ENCODE assay signal across 13 mouse cellular contexts in genomic region chr12:79393636-79394035, GRCm38 (mm10).
"Had no signal": no experiment of that assay in that cellular context is flagged by ENCODE, and none has a peak within 500 bp of the region (broad histone marks: within the 10 kb centered on the region; RNA-seq: fewer than 3 reads in every experiment).

No protein-coding gene starts in this region.

- H3K4me2 ChIP-seq: intestine, embryonic 15.5 days; limb, embryonic 13.5 days; midbrain, embryonic 12.5 days; neural tube, embryonic 15.5 days had no signal

- H3K4me1 ChIP-seq: intestine, embryonic 15.5 days; midbrain, embryonic 12.5 days; neural tube, embryonic 15.5 days had no signal

- H3K27me3 ChIP-seq: intestine, embryonic 15.5 days; limb, embryonic 13.5 days; midbrain, embryonic 12.5 days; neural tube, embryonic 15.5 days had no signal

- ATAC-seq: intestine, embryonic 15.5 days had no signal

- H3K9ac ChIP-seq: intestine, embryonic 15.5 days; limb, embryonic 13.5 days; liver, embryonic 14.5 days; midbrain, embryonic 12.5 days; neural tube, embryonic 15.5 days had no signal

- H3K27ac ChIP-seq: intestine, embryonic 15.5 days; layer of hippocampus, adult 2 months; limb, embryonic 13.5 days; liver, embryonic 14.5 days; midbrain, embryonic 12.5 days; neural tube, embryonic 15.5 days had no signal

- H3K9me3 ChIP-seq: intestine, embryonic 15.5 days; limb, embryonic 13.5 days; midbrain, embryonic 12.5 days; neural tube, embryonic 15.5 days had no signal

- DNase-seq: kidney, adult 18-20 months; kidney, postnatal 10 days; kidney, postnatal 4 days; left cerebral cortex, postnatal 4 days; lung, adult 18-20 months; thymus, postnatal 14 days had no signal

- H3K36me3 ChIP-seq: intestine, embryonic 15.5 days; limb, embryonic 13.5 days; midbrain, embryonic 12.5 days; neural tube, embryonic 15.5 days had no signal

- H3K4me3 ChIP-seq: intestine, embryonic 15.5 days; layer of hippocampus, adult 2 months; limb, embryonic 13.5 days; midbrain, embryonic 12.5 days; myocyte; neural tube, embryonic 15.5 days had no signal
